Mouse (Mus musculus) embryonic facial prominence, embryonic 12.5 days (tissue): Measurements from ENCODE around the gene Asgr1. TPM values are rescaled to one million over a fixed set of nuclear protein-coding genes. Genes with fewer than 3 reads are reported as not detected.

Experiments
- ATAC-seq: fragments of 200-750 bp; cut with Nextera tagmentation; 2 replicates; pipeline ENCODE4 v1.8.0; 2017; ENCODE audit not compliant: insufficient number of reproducible peaks, insufficient read depth, low FRiP score, low TSS enrichment
- H3K27ac ChIP-seq: fragments of 300-500 bp; sonication (generic); 2 replicates; pipeline ENCODE4 v1.5.1; 2016; ENCODE audit warnings: mild to moderate bottlenecking
- H3K27me3 ChIP-seq: fragments of 300-500 bp; sonication (generic); 2 replicates; pipeline ENCODE4 v1.6.1; 2016; ENCODE audit warnings: mild to moderate bottlenecking, moderate library complexity
- H3K36me3 ChIP-seq: fragments of 300-500 bp; sonication (generic); 2 replicates; pipeline ENCODE4 v1.6.1; 2016; ENCODE audit warnings: mild to moderate bottlenecking
- H3K4me1 ChIP-seq: fragments of 300-500 bp; sonication (generic); 2 replicates; pipeline ENCODE4 v1.6.1; 2016
- H3K4me2 ChIP-seq: fragments of 300-500 bp; sonication (generic); replicated peaks from 2 replicates; pipeline ENCODE4 v1.6.1; 2016; ENCODE audit warnings: mild to moderate bottlenecking, moderate library complexity
- H3K4me3 ChIP-seq: fragments of 300-500 bp; sonication (generic); 2 replicates; pipeline ENCODE4 v1.5.1; 2016; ENCODE audit warnings: mild to moderate bottlenecking
- H3K9ac ChIP-seq: fragments of 300-500 bp; sonication (generic); 2 replicates; pipeline ENCODE4 v1.6.1; 2016; ENCODE audit warnings: mild to moderate bottlenecking, moderate library complexity
- H3K9me3 ChIP-seq: fragments of 300-500 bp; sonication (generic); 2 replicates; pipeline ENCODE4 v1.6.1; 2016; ENCODE audit warnings: mild to moderate bottlenecking, moderate library complexity
- WGBS: fragments of 180-500 bp; shearing (Covaris S2); methylation state at CpG from one replicate; pipeline ENCODE4 v1.1.7; 2016; 5-methylcytosine and 5-hydroxymethylcytosine counted together
- polyA plus RNA-seq: library from polyadenylated mRNA; unstranded; fragments of >200 nt; fragmentation: Nextera tagmentation; extraction: Ambion mirVana; gene quantifications from 2 replicates; pipeline ENCODE4 v1.2.1, GENCODE M21; 2016

Asgr1 gene
- polyA plus RNA-seq, 1 experiment from 2014 or later, result 0.51 TPM

DNA sequence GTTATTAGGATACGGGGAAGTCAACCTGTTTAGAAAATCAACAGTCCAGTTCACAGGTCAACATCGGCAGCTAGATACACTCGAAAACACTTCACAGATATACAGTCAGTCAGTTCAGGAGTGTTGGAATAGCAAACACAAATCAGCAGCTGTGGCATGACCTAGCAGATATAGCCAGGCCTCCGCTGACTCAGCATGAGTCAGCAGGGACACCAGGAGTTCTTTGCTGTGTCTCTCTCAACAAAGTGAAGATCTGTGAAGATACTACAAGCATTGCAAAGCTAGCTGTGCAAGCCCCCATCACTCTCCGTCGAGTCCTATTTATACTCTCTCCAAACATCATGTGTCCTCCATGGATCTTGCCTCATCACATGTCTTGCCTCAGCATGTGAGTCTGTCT lies 21.7 kb downstream of the Asgr1 start:
- H3K27ac ChIP-seq, result no peak overlapping the region
- H3K4me1 ChIP-seq, result 0 out of 2 replicates have a peak, but pooled peaks cover 4% of the 10 kb centered on the region
- WGBS, result 86% methylated on average over 6 of the region's 6 CpGs
- no peaks in the 10 kb centered on the region for H3K36me3 ChIP-seq
- ATAC-seq, result no peak
- no peak overlapping the region for H3K4me2 ChIP-seq
- H3K9ac ChIP-seq, result no peak overlapping the region
- no peak overlapping the region for H3K4me3 ChIP-seq
- no peaks in the 10 kb centered on the region for H3K9me3 ChIP-seq
- no peaks in the 10 kb centered on the region for H3K27me3 ChIP-seq

DNA sequence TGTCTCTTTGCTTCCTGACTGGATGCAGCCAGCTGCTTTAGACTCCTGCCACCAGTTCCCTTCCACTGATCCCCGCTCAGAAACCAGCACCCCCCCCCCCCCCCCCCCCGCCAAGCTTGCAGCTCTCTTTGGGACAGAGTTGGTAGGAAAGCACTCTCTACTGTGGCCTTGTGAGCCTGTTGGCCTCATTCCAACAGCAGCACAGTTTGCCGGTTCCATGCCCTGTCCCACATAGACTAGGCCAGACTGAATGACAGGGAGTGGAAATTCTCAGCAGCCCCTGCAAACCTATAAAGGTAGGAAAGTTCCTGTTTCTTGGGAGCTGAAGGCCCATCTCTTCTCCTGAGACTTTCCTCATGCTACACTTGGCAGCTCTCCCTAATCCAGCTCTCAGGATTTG lies 23.6 kb downstream of the Asgr1 start:
- Histone ChIP-seq H3K4me1 (0 out of 2 replicates have a peak, but pooled peaks cover 4% of the 10 kb centered on the region), H3K9ac (no peak overlapping the region), H3K27me3 (no peaks in the 10 kb centered on the region), H3K36me3 (no peaks in the 10 kb centered on the region), H3K4me2 (no peak overlapping the region), H3K27ac (no peak overlapping the region), H3K9me3 (no peaks in the 10 kb centered on the region), H3K4me3 (no peak overlapping the region)
- WGBS, result 65% methylated on average over 2 of the region's 3 CpGs
- no peak for ATAC-seq

DNA sequence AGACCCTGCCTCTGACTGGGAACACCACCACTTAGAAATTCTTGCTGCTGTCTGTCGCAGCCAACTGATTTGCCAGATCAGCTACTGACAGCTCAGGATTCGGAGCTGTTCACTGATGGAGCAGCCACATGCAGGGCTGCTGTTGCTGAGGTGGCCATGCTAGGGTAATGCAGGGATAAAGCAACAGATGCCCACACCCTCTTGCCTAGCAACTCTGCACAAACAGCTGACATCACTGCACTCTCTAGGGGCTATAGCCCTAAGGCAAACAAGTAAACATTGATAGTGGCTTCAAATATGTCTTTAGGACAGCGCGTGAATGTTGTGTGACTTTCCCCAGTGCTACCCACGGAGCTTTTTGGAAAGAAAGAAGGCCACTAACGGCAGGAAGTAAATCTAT lies 25.3 kb downstream of the Asgr1 start:
- Histone ChIP-seq H3K36me3 (no peaks in the 10 kb centered on the region), H3K27ac (no peak overlapping the region), H3K4me2 (no peak overlapping the region), H3K4me1 (0 out of 2 replicates have a peak, but pooled peaks cover under 1% of the 10 kb centered on the region), H3K4me3 (no peak overlapping the region), H3K27me3 (no peaks in the 10 kb centered on the region), H3K9ac (no peak overlapping the region), H3K9me3 (no peaks in the 10 kb centered on the region)
- no peak for ATAC-seq
- 72% methylated on average over 6 of the region's 6 CpGs for WGBS

DNA sequence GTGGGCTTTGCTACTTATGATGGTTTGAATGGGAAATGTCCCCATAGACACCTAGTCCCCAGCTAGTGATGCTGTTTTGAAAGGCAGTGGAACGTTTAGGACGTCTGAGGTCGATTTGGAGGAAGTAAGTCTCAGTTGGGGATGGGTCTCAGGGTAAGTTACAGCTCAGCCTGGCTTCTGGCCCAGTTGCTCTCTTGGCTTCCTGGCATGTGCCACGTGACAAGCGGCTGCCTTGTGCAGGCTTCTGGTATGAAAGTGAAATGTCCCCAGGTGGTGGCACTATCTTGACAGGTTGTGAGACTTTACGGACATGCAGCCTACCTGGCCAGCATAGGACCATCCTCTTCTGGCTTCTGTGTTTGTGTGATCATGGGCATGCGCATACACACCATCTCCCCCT lies 26.0 kb downstream of the Asgr1 start:
- WGBS, result 79% methylated on average over 7 of the region's 7 CpGs
- H3K4me2 ChIP-seq, result no peak overlapping the region
- no peaks in the 10 kb centered on the region for H3K4me1 ChIP-seq
- no peak overlapping the region for H3K4me3 ChIP-seq
- no peaks in the 10 kb centered on the region for H3K9me3 ChIP-seq
- H3K36me3 ChIP-seq, result no peaks in the 10 kb centered on the region
- no peak overlapping the region for H3K27ac ChIP-seq
- no peak for ATAC-seq
- H3K27me3 ChIP-seq, result no peaks in the 10 kb centered on the region
- no peak overlapping the region for H3K9ac ChIP-seq

GRCm38 (mm10) chr11:70080803-70081590 lies 27.1 kb downstream of the Asgr1 start:
- 81% methylated on average over 15 of the region's 15 CpGs for WGBS

GRCm38 (mm10) chr11:70084563-70084962 lies 30.7 kb downstream of the Asgr1 start:
- Histone ChIP-seq H3K36me3 (no peaks in the 10 kb centered on the region), H3K9ac (no peak overlapping the region), H3K4me2 (no peak overlapping the region), H3K4me1 (no peaks in the 10 kb centered on the region), H3K9me3 (no peaks in the 10 kb centered on the region), H3K27ac (no peak overlapping the region), H3K27me3 (no peaks in the 10 kb centered on the region), H3K4me3 (no peak overlapping the region)
- WGBS, result 79% methylated on average over 8 of the region's 8 CpGs
- ATAC-seq, result no peak

More at GRCm38 (mm10) chr11:70080803-70081590, 27.1 kb downstream of the Asgr1 start:
- no peaks in the 10 kb centered on the region for H3K4me1 ChIP-seq
- no peak overlapping the region for H3K4me2 ChIP-seq
- no peaks in the 10 kb centered on the region for H3K27me3 ChIP-seq
- H3K36me3 ChIP-seq, result no peaks in the 10 kb centered on the region
- no peak overlapping the region for H3K4me3 ChIP-seq
- ATAC-seq, result no peak
- H3K27ac ChIP-seq, result no peak overlapping the region
- no peaks in the 10 kb centered on the region for H3K9me3 ChIP-seq
- H3K9ac ChIP-seq, result no peak overlapping the region

DNA sequence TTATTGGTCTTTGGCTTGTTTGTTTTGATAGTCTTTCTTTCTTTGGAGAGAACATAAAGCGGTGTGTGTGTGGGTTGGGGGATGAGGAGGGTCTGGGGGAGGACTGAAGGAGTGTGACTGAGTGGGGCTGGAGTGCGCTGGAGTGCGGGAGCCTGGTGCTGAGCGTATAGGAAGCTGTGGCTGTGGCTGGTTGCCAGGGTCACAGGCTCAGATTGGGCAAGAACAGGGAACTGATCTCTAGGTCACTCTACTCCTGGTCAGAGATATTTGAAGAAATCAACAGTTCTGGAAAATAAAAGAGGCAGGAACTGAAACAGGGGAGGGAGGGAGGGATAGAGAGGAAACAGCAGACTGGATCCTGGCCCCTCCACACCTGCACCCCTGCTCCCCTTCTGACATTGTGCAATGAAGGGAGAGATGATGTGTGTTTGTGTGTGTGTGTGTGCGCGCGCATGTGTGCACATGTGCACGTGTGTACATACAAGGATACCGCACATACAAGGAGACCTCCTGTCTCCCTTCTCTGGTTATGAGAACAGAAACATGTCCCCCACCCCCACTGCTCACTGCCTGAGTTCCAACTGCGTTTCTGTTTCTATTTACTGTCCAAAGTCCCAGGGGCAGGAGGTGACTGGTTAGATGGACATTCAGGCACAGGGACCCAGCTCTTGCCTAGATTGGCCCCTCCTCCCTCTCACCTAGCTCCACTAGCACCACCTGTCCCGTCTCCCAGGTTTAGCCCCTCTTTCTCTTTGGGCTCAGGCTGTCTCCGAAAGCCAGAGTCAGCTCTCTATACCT lies 38.3 kb downstream of the Asgr1 start, which contains the start of gene Asgr2:
TSS of gene Asgr2 (plus strand) at position 659 of the 798 bp plus-strand sequence.
- Histone ChIP-seq H3K9ac (no peak within 1 kb of the TSS), H3K36me3 (no peaks in the 10 kb centered on the region), H3K4me1 (no peaks in the 10 kb centered on the region), H3K9me3 (no peaks in the 10 kb centered on the region), H3K27ac (no peak within 1 kb of the TSS), H3K4me2 (no peak within 1 kb of the TSS), H3K4me3 (no peak within 1 kb of the TSS), H3K27me3 (no peaks in the 10 kb centered on the region)
- WGBS, result 76% methylated on average over 12 of the region's 12 CpGs
- ATAC-seq, result no peak

GRCm38 (mm10) chr11:70097396-70097795 lies 43.5 kb downstream of the Asgr1 start:
- Histone ChIP-seq H3K9me3 (0 out of 2 replicates have a peak, but pooled peaks cover 3% of the 10 kb centered on the region), H3K27ac (no peak overlapping the region), H3K4me3 (no peak overlapping the region), H3K4me1 (no peaks in the 10 kb centered on the region), H3K27me3 (no peaks in the 10 kb centered on the region), H3K9ac (no peak overlapping the region), H3K36me3 (no peaks in the 10 kb centered on the region), H3K4me2 (no peak overlapping the region)
- WGBS, result 82% methylated on average over 11 of the region's 11 CpGs
- ATAC-seq, result no peak

DNA sequence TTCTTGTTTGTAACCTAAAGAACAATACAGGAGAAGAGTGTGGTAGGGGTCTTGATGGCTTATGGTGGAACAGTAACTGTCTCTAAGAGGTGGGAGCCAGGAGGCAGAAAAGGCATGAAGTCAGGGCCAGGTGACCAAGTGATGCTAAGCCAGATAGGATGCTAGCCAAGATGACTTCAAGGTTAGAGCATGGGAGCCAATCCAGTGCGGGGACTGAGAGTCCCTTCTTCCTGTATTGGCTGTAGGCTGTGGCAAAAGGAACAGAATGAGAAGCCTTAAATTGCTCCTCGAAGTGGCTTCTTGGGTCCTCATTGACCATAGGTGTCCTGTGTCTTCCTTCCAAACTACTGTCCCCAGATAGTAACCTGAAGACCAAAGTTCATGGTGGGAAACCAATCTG lies 45.2 kb downstream of the Asgr1 start:
- H3K36me3 ChIP-seq, result no peaks in the 10 kb centered on the region
- no peak overlapping the region for H3K4me2 ChIP-seq
- H3K27me3 ChIP-seq, result no peaks in the 10 kb centered on the region
- ATAC-seq, result no peak
- H3K9ac ChIP-seq, result no peak overlapping the region
- H3K27ac ChIP-seq, result no peak overlapping the region
- 81% methylated on average over 2 of the region's 2 CpGs for WGBS
- 0 out of 2 replicates have a peak, but pooled peaks cover 3% of the 10 kb centered on the region for H3K9me3 ChIP-seq
- H3K4me3 ChIP-seq, result no peak overlapping the region
- H3K4me1 ChIP-seq, result no peaks in the 10 kb centered on the region

- Histone ChIP-seq H3K4me1 (no peaks in the 10 kb centered on the region), H3K27me3 (no peaks in the 10 kb centered on the region), H3K36me3 (no peaks in the 10 kb centered on the region), H3K9me3 (0 out of 2 replicates have a peak, but pooled peaks cover 3% of the 10 kb centered on the region), H3K9ac (no peak overlapping the region), H3K4me2 (no peak overlapping the region), H3K27ac (no peak overlapping the region), H3K4me3 (no peak overlapping the region)
- ATAC-seq, result no peak
- 71% methylated on average over 2 of the region's 2 CpGs for WGBS
Measured at GRCm38 (mm10) chr11:70099809-70100208, 45.9 kb downstream of the Asgr1 start.

DNA sequence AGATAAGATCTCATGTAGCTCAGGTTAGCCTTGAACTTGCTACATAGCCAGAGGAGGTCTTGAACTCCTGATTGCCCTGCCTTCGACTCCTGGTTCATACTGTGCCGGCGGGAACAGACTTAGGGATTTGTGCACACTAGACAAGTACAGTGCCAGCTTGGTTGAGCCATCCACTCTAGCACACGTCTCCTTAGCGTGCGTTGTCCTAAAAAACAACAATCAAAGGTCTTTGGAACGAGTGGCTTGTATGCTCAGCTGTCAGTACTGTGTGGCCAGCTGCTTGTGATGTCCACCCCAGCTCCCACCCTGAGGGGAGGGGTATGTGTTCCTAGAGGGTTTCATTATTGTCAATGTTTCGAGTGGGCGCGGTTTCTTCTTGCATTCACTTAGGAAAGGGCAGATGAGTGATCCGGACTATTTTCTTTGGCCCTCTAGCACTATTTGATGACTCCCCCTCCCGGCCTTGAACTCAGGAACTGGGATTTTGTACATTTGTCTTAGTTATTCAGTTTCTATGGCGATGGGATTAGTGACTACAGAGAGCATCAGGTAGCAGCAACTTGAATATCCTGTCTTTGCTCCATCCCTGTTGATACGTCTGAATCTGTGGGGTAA lies 49.9 kb downstream of the Asgr1 start:
- 75% methylated on average over 14 of the region's 14 CpGs for WGBS
- no peaks in the 10 kb centered on the region for H3K36me3 ChIP-seq
- no peak overlapping the region for H3K9ac ChIP-seq
- no peak overlapping the region for H3K4me3 ChIP-seq
- 0 out of 2 replicates have a peak, but pooled peaks cover under 1% of the 10 kb centered on the region for H3K9me3 ChIP-seq
- no peaks in the 10 kb centered on the region for H3K4me1 ChIP-seq
- no peak overlapping the region for H3K27ac ChIP-seq
- no peak for ATAC-seq
- H3K4me2 ChIP-seq, result no peak overlapping the region
- no peaks in the 10 kb centered on the region for H3K27me3 ChIP-seq
